Mouse (Mus musculus): ENCODE results near the gene 1110032F04Rik.

1110032F04Rik gene

DNA sequence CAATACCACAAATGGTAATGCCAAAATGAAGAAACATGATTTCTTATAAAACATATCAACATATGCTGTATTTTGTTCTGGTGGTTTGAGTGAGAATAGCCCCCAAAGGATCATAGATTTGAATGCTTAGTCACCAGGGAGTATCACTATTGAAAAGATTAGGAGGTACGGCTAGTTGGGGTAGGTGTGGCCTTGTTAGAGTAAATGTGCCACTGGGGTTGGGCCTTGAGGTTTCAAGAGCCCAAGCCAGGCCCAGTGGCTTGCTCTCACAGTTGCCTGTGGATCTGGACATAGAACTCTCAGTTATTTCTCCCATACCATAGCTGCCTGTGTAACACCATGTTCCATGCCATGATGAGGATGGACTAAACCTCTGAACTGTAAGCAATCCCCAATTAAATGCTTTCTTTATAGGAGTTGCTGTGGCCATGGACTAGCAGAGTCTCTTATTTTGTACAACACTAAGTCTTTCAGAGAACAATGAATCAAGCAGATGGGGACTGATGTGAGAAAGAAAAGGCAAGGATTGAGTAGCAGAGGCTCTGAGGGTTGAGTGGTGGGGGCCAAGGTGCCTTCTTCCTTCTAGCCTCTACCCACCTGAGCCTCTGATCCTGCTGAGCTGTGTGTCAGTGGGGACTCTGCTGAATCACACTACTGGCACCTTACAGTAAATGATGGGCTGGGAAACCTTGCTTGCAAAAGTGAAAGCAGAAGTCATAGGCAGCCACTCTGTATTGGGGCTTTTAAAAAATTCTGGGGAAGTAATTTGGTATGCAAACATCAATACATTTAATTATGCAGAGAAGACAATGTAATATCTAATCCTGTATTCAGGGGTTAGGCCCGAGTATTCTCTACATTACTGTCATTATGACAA, 35.8 kb downstream of the 1110032F04Rik start:
- no peak for DNase-seq (ENCODE audit: extremely low read depth, insufficient read length, low spot score)

GRCm38 (mm10) chr3:68907509-68907908, 38.1 kb downstream of the 1110032F04Rik start:
- no peak for DNase-seq (ENCODE audit: extremely low read depth, insufficient read length, low spot score)

Measured in 3134 (cell line).